Mouse (Mus musculus) small intestine, adult 10 weeks (tissue): Measurements from ENCODE around the gene Akr1c13. TPM values are rescaled to one million over a fixed set of nuclear protein-coding genes. Genes with fewer than 3 reads are reported as not detected.

Experiments
- polyA plus RNA-seq: library from polyadenylated mRNA; stranded (reverse); fragments of 350-450 nt; fragmentation: Illumina TruSeq; extraction: RNeasy Lipid Tissue Mini Kit (QIAGEN cat#74804); gene quantifications from one replicate; pipeline ENCODE4 v1.2.3, GENCODE M21; 2014; ENCODE audit warnings: low replicate concordance

Gene Akr1c13
- 835 TPM for polyA plus RNA-seq

DNA sequence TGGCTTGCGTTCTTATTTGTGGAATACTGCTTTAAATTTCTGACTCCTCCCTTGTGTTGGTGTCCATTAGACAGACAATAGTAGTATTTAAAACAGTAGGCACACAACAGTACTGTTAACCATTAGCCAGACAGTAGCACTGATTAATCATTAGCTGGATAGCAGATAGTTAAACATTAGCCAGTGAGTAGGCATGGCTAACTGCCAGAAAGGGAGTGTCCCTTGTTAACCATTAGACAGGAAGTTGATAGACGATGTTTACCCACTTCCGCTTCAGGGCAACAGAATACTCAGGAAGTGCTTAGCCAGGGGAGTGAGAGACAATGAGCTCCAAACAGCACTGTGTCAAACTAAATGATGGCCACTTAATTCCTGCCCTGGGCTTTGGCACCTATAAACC is at the start of gene Akr1c13:
Gene Akr1c13, plus strand, starts transcription at position 247 of the 400 bp plus-strand sequence.

DNA sequence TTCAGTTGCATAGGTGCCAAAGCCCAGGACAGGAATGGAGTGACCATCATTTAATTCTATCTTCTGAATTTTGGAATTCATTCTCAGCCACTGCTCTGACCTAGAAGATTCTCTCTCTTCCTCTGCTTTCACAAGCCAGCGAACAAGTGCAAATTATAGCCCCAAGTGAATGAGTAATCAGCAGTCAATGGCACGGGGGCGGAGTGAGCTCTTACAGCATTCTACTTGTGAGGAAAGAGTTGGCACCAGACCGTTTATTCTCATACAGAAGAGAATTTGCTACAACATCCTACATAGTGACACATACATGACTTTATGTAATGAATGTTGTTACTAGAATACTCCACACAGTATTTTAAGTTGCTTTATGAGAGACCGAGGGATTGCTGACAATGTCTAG is 40.4 kb upstream of the Akr1c13 start, which contains the start of gene Akr1c18:
Gene Akr1c18, minus strand, starts transcription at position 137 of the 400 bp plus-strand sequence.

DNA sequence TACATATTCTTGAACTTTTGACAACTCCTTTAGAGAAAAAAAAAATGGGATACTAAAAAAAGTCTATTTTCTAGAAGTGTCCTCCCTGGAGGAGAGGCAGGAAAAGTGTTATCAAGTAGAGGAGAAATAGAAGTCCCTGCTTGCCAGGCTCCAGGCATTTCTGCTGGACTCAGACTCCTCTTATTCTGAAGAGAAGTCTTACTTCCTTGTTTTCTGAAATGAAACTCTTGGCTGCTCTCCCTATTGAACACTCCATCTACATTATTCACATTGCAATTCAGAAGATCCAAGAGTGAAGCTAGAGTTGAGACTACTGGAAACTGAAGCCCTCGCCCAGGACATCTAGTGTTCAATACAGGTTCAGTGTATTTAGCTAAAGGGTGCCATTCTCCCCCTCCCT is 37.5 kb downstream of the Akr1c13 start, which contains the start of gene Akr1c19:
Gene Akr1c19, plus strand, starts transcription at position 260 of the 400 bp plus-strand sequence.

Other genes with a start within 250 kb of the Akr1c13 start
- not detected for gene Ucn3, start 245.8 kb upstream of the Akr1c13 start, polyA plus RNA-seq
- 213 TPM for gene Akr1c14, start 142.1 kb upstream of the Akr1c13 start, polyA plus RNA-seq
- not detected for gene Akr1c18, start 40.5 kb upstream of the Akr1c13 start, polyA plus RNA-seq
- gene Akr1c19, start 37.5 kb downstream of the Akr1c13 start, polyA plus RNA-seq = 709 TPM
- gene Akr1c12, start 88.3 kb downstream of the Akr1c13 start, polyA plus RNA-seq = 415 TPM
- gene Akr1c6, start 243.2 kb downstream of the Akr1c13 start, polyA plus RNA-seq = 0.41 TPM